Mouse (Mus musculus) kidney, postnatal 10 days (tissue): ENCODE results near the gene Deaf1.

ENCODE experiments used
- DNase-seq: peaks from one replicate; pipeline ENCODE4 v3.0.0; 2021; ENCODE audit warnings: mixed read lengths

Gene Deaf1

DNA sequence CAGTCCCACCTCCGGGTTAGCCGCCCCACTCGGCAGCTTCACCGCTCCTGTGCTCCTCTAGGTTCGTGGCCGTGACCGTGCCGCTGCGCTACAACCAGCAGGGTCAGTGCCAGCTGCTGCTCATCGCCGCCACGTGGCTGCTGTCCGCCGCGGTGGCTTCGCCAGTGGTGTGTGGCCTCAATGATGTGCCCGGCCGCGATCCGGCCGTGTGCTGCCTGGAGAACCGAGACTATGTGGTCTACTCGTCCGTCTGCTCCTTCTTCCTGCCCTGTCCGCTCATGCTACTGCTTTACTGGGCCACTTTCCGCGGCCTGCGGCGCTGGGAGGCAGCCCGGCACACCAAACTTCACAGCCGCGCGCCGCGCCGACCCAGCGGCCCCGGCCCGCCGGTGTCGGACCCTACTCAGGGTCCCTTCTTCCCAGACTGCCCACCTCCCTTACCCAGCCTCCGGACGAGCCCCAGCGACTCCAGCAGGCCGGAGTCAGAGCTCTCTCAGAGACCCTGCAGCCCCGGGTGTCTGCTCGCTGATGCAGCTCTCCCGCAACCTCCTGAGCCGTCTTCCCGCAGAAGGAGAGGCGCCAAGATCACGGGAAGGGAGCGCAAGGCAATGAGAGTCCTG, 33.5 kb downstream of the Deaf1 start:
- peak; percentile 60 for DNase-seq

DNA sequence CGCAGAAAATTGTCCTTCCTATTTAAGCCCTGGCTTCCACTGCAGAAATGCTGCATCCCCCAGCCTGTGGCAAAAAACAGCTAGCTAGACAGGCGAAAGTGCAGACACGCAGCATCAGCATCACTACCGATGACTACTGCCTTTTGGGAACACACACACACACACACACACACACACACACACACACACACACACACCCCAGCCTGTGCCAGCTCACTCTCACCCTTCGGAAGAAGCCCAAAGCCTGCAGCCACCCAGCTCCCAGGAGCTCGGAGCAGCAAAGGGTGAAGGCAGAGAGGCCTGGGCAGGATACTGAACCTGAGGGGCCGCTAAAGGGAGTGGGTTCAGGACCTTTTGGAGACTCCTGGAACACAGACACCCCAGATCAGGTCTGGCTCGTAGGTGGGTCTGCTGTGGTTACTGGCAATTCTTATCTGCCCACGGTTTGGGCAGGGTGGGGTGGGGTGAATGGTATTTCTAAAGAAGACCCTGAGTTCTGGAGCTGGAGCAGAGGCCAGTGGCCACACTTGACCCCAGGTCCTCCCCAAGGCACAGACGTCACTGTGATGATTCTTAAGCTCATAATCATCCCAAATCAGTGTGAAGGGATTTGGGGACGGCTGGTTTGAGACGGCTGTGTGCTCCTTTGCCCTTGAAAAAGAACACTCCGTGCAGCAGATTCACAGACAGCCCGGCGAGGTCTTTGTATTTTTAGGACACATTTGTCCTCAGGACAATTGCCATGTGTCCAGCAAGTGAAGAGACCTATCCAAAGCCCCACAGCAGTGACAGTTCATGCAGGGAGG, 34.7 kb downstream of the Deaf1 start:
- no peak for DNase-seq

DNA sequence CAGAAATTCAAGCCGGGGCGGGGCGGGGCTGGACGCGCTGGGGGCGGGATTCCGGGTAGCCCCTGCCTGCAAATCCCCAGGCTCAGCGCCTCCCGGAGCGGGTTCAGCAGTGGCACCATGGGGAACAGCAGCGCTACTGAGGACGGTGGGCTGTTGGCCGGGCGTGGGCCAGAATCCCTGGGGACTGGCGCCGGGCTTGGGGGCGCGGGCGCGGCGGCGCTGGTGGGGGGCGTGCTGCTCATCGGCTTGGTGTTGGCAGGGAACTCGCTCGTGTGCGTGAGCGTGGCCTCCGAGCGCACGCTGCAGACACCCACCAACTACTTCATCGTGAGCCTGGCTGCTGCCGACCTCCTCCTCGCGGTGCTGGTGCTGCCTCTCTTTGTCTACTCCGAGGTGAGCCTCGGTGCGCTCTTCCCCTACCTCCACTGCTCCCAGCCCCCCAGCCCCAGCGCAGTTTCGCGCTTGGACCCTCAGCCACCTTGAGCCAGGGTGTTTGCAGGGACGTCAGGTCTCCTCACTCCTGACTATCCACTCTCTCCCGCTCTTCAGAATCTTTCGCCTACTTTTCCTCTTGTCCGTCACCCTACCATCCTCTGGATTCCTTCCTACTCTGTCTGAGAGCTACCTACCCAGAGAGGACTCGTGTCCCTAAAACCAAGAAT, 35.4 kb downstream of the Deaf1 start, which contains the start of gene Drd4:
Drd4 (plus strand) TSS at position 86 of the 662 bp plus-strand sequence.
- DNase-seq, result peak; percentile 62

DNA sequence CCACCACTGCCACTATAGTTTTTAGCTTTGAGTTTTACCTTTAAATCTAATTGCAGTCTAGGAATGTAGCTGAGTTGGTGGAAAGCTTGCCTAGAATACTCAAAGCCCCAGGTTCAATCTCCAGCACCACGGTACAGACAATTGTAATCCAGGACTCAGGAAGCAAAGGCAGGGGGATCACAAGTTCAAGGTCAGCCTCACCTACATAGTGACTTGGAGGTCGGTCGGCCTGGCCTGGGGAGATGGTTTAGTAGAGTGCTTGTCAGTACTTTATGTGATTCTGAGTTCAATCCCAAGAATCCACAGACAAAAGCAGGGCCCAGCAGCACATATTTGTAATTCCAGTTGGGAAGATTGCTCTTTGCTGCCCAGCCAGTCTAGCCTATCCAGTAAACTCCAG, 39.4 kb downstream of the Deaf1 start:
- no peak for DNase-seq

DNA sequence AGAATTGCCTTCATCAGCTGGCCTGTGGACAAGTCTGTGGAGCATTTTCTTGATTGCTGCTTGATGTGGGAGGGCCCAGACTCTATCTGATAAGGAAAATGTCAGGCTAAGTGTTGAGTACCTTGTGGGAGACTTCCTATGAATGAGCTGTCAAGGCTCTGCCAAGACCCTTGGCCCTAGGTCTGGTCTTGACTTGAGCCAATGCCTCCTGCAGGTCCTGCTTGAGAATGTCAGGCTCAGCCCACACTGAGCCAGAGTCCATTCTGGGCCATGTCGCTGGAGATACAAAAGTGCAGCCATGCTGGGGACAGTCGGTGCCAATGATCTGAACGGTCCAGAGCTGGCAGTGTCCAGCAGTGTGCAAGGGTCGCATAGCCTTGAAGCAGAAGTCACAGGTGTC, 44.7 kb downstream of the Deaf1 start:
- no peak for DNase-seq

DNA sequence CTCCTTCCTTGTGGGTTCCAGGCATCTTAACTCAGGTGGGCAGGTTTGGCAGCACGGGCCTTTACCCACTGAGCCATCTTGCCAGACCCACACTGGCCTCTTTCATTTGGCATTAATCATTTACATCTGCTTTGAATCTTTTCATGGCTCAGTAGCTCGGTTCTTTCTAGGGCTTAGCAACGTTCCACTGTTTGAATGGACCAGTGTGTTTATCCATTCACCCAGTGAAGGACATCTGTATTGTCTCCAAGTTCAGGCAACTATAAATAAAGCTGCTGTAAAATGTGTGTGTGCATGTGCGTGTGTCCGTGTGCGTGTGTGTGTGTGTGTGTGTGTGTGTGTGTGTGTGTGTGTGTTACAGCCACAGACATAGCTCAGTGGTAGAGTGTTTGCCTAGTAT, 46.0 kb downstream of the Deaf1 start:
- no peak for DNase-seq

DNA sequence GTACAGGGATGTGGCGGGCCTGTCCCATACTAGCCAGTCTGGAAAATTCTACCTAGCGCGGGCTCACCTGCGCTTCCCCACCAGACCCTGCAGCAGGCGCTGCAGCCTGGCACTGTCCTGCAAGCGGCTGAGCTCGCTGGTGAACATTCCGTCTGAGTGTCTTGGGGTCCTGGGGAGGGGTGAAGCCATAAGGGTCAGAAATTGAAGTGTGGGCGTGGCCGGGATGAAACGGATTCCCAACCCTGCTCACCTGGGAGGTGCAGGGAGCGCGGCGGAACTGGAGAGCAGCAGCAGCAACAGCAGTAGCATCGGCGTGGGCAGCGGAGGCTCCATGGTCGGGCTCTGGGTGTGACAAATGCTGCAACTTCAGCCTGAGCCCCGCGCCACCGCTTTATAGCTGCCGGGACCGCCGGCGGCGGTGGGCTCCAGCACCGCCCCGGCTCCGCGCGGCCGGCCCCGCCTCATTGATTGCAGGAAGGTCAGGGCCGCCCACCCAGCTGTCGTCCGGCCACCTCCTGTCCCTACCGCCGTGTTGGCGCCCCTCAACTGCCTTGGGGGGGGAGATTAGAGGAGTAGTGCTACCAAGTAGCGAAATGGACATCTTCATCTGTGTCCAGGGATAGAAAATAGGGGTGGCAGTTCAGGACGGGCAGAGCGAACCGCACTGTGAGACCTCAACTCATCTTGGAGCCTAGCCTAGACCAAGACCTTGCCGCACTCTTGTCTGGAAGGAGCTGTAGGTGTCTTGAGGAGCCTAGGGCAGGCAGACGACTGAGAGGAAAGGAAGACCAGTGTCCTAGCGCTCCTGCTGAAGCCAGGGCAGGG, 48.5 kb downstream of the Deaf1 start, which contains the start of gene Sct:
Sct (minus strand) TSS at position 368 of the 825 bp plus-strand sequence.
- DNase-seq, result peak; percentile 63

DNA sequence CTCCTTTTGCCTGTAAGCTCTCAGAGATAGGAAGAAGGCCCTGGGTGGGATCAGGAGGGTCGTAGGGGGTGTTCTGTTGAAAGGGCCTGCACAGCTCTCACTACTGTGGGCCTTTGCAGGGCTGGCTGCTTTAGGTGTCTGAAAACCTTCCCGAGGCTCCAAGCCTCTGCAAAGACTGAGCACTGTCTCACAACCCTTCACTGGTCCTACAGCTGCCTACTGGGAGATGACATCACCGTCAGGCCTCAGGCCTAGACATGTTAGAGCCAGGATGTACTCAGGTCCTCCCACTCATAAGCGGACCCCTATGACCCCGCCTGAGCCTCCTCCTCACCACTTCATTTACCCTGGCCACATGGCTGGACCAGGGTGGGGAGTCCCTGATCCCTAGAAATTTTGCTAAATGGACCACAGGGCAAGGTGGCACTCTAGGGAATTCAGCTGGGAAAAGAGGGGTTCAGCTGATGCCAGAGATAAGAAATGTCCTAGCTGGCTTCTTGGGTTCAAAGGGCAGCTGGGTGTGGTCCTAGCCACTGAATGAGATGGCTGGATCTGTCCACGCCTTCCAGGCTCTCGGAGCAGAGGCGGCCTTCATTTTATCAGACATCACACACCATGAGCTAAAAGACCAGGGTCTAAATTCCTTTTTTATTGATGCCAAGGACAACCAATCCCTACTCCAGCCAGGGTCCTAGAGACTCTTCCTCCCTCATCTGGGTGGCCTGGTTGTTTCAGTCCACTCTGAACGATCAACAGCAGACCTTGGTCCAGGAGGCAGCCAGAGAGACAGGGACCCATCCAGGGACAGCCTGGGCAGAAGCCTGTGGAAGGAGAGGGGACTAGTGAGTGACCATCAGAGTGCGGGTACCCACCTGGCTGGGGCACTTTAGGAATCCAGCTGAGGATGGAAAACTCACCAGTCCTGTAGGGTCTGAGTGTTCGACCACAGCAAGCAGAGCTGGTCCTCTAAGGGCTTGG, 49.5 kb downstream of the Deaf1 start:
- DNase-seq, result no peak

DNA sequence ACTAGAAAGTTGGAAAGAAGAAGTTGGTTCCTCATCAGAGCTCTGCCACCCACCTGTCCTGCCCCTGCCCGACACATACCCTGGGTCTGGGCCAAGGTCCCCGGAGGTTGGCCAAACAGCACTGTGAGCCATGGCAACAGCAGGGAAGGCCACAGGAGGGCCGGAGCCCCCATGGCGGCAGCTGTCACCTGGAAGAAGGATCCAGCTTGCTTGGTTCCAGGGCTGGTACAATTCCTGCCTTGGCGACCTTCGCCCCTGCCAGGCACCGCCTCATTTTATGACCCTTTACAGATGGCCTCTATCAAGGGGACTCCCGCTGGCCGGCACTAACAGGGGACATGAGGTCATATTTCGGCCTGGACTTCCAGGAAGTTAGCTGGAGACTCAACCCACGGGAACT, 50.9 kb downstream of the Deaf1 start, which contains the start of gene Cdhr5:
Cdhr5 (minus strand) TSS at position 241 of the 400 bp plus-strand sequence.
- peak; percentile 72 for DNase-seq

DNA sequence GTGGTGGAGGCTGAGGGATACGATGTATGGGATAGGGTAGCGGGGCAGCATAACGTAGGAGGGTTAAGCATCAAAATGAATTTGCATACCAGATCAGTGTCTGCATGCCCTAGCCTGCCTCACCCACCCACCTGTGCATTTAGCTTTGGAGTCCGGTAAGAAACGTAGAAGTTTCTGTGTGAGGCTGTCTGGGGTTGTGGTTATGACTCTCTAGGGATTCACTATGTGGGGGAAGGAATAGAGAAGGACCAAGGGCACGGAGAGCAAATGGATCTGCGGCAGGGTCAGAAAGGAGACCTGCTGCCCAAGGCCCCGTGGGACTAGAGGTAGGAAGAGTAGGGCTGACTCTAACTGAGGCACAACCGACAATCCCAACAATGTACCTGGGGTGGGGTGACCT, 52.1 kb downstream of the Deaf1 start:
- no peak for DNase-seq

DNA sequence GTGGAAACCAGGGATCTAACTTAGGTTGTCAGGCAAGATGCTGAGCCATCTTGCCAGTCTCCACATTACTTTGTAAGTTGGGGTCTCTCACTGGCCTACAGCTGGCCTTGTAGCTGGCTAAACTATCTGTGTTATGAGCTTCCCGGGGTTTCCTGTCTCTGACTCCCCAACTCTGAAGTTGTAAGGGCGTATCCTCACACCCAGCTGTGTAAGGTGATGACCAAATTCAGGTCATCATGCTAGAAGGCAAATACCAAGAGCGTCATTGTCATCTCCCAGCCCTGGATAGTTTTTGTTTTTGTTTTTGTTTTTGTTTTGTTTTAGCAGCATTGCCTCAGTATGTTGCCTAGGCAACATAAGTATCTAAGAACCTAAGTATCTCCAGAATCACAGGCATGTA, 56.9 kb downstream of the Deaf1 start:
- no peak for DNase-seq

DNA sequence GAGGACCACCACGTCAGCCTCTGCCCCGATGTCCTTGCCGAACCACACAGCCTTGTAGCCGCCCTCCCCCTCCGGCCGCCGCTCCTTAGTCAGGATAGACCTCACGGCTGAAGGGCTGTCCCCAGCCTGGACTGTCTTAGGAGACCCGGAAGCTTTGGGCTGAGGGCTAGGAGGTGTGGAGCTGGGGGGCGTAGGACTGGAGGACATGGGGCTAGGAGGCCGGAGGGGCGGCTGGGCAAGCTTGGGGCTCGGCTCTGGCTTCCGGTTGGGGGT, 58.3 kb downstream of the Deaf1 start:
- DNase-seq, result no peak

DNA sequence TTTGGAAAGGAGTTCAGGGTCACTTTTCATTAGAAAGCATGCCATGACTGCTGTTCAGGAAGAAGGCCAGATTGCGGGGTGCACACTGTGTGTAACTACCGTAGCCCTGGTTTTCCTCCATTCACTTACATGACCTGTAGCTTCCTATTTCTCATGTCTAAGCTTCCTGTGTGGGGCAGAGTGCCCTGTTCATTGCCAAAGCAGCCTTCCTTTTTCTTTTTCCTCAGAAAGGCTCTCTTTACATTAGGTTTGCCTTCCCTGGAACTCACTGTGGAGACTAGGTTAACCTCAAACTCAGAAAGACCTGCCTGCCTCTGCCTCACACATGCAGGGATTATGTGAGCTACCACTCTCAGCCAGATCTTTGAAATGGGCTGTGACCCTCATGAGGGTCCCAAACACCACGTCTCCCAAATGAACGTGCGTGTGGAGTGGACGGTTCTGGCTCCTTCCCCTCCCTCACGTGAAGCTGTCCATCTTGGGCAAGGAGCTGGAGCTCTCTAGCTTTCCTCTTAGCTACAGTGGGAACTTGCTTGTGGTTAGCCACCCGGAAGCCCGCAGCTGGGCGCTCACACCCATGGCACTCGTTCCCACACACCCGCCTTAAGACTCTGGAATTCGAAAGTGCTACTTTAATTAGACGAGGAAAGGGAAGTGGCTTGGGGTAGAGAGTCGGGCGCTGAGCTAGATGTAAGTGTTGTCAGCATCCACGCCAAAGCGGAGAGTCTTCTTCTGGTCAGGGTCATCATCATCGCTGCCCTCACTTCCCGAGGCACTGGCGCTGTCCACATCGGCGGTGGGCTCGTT, 58.8 kb downstream of the Deaf1 start:
- DNase-seq, result no peak

DNA sequence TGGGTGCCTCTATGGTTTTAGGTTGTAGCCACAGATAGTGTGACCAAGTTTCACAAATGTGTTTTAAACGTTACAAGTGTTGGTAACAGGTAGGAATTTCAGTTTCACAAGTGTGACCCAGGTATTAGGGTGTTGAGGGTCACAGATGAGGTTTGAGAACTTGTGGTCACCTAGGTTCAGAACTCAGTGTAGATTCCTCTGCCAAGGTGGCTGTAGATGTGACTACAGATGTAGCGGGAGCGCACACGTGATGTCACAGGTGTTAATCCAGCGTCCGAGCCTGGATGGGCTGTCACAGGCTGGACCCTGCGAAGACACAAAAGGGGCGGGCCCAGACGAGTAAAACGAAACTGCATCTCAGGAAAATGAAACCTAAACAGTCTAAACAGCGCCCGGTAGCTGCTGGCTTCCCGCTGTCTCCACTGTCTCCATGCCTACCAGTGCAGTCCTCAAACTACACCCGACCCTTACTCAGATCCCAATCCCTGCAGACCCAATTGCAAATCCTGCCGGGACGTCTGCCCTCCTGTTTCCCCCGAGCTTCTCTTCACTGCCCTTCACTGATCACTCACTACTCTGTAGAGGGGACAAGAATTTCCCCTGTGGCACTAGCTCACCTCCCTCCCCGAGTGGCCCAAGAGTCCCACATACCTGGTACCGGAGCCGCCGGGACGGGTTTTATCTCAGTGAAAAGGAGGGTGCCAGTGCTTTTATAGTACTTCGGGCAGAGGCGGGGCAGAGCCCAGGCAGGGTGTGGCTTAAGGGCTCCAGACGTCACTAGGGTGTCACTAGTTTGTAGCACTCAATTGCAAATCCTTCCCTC, 61.5 kb downstream of the Deaf1 start, which contains the start of gene Irf7:
Irf7 (minus strand) TSS at position 743 of the 823 bp plus-strand sequence.
- peak; percentile 72 for DNase-seq

DNA sequence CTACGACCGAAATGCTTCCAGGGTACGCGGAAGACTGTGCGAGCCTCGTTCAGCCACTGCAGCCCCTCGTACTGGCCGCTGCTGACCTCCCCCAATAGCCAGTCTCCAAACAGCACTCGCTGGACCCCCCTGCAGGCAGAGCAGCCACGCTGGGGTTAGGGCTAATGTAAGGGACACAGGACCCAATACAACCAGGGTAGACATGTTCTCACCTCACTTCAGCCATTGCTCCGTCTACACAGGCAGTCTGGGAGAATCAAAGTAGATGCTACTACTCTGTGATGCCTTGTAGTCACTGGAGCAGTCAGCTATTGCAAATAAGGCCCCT, 62.1 kb downstream of the Deaf1 start:
- no peak for DNase-seq

DNA sequence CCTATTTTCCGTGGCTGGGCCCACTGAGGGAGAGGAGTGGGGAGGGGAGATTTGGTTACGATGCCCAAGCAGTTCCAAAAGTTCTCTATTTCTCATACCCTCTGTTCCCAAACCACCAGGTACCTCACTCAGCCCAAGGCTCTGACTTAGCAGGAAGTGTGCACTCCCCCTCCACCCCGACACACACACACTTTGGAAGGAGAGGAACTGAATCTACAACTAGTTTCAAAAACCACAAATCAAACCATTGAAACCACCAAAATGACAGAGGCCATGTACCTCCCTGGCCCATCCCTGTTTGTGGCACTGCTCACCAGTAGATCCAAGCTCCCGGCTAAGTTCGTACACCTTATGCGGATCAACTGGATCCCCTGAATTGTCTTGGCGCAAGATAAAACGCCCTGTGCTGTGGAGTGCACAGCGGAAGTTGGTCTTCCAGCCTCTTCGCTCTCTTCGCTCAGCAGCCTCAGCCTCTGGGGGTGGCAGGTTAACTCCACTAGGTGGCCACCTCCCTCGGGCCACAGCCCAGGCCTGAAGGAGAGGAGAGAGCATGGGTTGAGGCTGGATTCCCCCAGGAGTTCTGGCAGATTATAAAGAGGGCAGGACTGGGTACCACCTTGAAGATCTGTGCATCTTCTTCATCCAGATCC, 62.6 kb downstream of the Deaf1 start:
- DNase-seq, result peak; percentile 66

DNA sequence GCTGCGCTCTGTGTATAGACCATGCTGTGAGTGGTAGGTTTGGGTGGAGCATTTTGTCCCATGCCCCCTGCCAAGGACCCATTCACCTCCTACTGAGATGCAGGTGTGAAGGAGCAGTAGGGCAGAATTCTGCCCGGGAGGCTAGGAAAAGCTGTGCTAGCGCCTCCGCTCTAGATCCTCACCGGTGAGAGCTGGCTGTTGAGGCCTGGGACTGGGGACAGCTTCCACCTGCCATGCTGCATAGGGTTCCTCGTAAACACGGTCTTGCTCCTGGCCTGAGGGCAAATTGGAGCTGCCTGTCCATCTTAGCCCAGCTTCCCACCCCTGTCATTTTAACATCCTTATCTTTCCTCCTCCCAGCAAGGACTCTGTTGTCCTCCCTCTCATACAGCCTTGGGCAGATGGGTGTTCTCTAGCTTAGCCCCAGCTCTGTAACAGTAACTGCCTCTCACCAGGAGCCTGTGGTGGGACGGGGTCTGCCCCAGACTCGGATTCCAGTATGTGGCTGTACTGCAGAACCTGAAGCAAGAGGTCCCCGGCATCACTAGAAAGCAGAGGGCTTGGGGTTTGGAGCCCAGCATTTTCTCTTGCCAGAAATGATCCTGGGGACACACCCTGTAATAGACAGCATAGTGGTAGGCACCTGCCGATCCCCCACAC, 63.3 kb downstream of the Deaf1 start:
- DNase-seq, result no peak

DNA sequence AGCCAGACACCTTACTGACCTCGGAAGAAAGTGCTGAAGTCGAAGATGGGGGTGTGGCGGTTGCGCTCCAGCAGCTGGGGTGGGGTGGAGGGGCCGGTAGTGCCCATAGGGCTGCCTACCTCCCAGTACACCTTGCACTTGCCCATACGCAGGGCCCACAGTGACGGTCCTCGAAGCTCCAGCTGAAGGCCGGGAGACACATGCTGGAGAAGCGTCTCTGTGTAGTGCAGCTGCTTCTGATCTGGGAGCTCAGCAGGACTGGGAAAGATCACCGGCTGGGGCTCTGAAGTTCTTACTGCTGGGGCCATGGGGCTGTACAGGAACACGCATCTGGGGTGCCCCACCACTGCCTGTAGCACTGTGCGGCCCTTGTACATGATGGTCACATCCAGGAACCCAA, 63.9 kb downstream of the Deaf1 start:
- no peak for DNase-seq

DNA sequence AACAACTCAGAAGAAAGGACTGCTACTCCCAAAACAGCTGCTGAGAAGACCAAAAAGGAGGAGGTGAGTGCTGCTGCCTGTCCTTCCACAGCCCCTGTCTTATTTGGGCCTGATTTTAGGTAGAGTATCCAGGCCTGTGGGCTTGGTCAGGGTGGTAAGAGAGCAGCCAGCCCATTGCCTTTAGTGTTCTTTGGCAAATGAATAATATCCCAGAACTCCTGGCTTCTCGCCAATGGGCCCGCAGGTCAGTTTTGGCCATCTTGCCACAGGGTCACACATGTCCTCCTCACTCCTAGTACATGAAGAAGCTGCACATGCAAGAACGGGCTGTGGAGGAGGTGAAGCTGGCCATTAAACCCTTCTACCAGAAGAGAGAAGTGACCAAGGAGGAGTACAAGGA, 66.0 kb downstream of the Deaf1 start:
- no peak for DNase-seq
